Mouse (Mus musculus): Measurements from ENCODE around the gene Hdac9. TPM values are rescaled to one million over a fixed set of nuclear protein-coding genes. Genes with fewer than 3 reads are reported as not detected.
A peak's percentile ranks its signal among the peaks of the same experiment; 100 is the strongest.

Hdac9 gene
- total RNA-seq, 2 experiments from 2014 or later = 11.8 to 25.2 TPM

- DNase-seq = no peak
- intact Hi-C loops (cut with DNase I) = loop anchor here (5.0 kb wide), 1 partner anchor 230 kb away; no protein-coding TSS in a partner anchor
These were observed 485.1 kb downstream of the Hdac9 start for GRCm38 (mm10) chr12:34431832-34432231.

- no peak for DNase-seq
- intact Hi-C loops (cut with DNase I) = no loop called here
These were observed 491.4 kb downstream of the Hdac9 start for GRCm38 (mm10) chr12:34425468-34425867.

GRCm38 (mm10) chr12:34408139-34408538, 508.8 kb downstream of the Hdac9 start:
- DNase-seq = no peak
- intact Hi-C loops (cut with DNase I) = no loop called here

GRCm38 (mm10) chr12:34407143-34407542, 509.8 kb downstream of the Hdac9 start:
- intact Hi-C loops (cut with DNase I) = no loop called here
- DNase-seq = no peak

- DNase-seq = no peak
- intact Hi-C loops (cut with DNase I) = no loop called here
These were observed 514.8 kb downstream of the Hdac9 start for GRCm38 (mm10) chr12:34402065-34402464.

GRCm38 (mm10) chr12:34398611-34399010, 518.3 kb downstream of the Hdac9 start:
- intact Hi-C loops (cut with DNase I) = no loop called here
- DNase-seq = no peak

GRCm38 (mm10) chr12:34394342-34394741, 522.6 kb downstream of the Hdac9 start:
- intact Hi-C loops (cut with DNase I) = no loop called here
- DNase-seq = peak; percentile 11 to 12

- intact Hi-C loops (cut with DNase I) = no loop called here
- no peak for DNase-seq
These were observed 537.2 kb downstream of the Hdac9 start for GRCm38 (mm10) chr12:34379681-34380080.

GRCm38 (mm10) chr12:34378637-34379036, 538.3 kb downstream of the Hdac9 start:
- DNase-seq = no peak
- intact Hi-C loops (cut with DNase I) = no loop called here

- intact Hi-C loops (cut with DNase I) = no loop called here
- no peak for DNase-seq
These were observed 565.0 kb downstream of the Hdac9 start for GRCm38 (mm10) chr12:34351906-34352305.

- no peak for DNase-seq
- intact Hi-C loops (cut with DNase I) = no loop called here
These were observed 569.4 kb downstream of the Hdac9 start for GRCm38 (mm10) chr12:34347529-34347928.

- DNase-seq = no peak
- intact Hi-C loops (cut with DNase I) = no loop called here
These were observed 574.1 kb downstream of the Hdac9 start for GRCm38 (mm10) chr12:34342761-34343160.

GRCm38 (mm10) chr12:34338886-34339285, 578.0 kb downstream of the Hdac9 start:
- no peak for DNase-seq
- intact Hi-C loops (cut with DNase I) = no loop called here

- no peak for DNase-seq
- intact Hi-C loops (cut with DNase I) = no loop called here
These were observed 582.3 kb downstream of the Hdac9 start for GRCm38 (mm10) chr12:34334455-34335084.

- DNase-seq = no peak
- intact Hi-C loops (cut with DNase I) = no loop called here
These were observed 584.0 kb downstream of the Hdac9 start for GRCm38 (mm10) chr12:34332884-34333283.

- DNase-seq = no peak
- intact Hi-C loops (cut with DNase I) = no loop called here
These were observed 589.8 kb downstream of the Hdac9 start for GRCm38 (mm10) chr12:34327111-34327510.

GRCm38 (mm10) chr12:34312113-34312719, 604.7 kb downstream of the Hdac9 start:
- DNase-seq = no peak
- intact Hi-C loops (cut with DNase I) = no loop called here

GRCm38 (mm10) chr12:34305453-34305852, 611.4 kb downstream of the Hdac9 start:
- no peak for DNase-seq
- intact Hi-C loops (cut with DNase I) = no loop called here

GRCm38 (mm10) chr12:34292346-34292745, 624.5 kb downstream of the Hdac9 start:
- intact Hi-C loops (cut with DNase I) = no loop called here
- DNase-seq = no peak

- intact Hi-C loops (cut with DNase I) = no loop called here
- DNase-seq = peak; percentile 5 to 9
These were observed 629.7 kb downstream of the Hdac9 start for GRCm38 (mm10) chr12:34287218-34287617.

GRCm38 (mm10) chr12:34284888-34285287, 632.0 kb downstream of the Hdac9 start:
- intact Hi-C loops (cut with DNase I) = no loop called here
- no peak for DNase-seq

- intact Hi-C loops (cut with DNase I) = no loop called here
These were observed 632.5 kb downstream of the Hdac9 start for GRCm38 (mm10) chr12:34284396-34284795.

GRCm38 (mm10) chr12:34278822-34279221, 638.1 kb downstream of the Hdac9 start:
- intact Hi-C loops (cut with DNase I) = no loop called here
- no peak for DNase-seq

More at GRCm38 (mm10) chr12:34284396-34284795, 632.5 kb downstream of the Hdac9 start:
- no peak for DNase-seq

Data from heart, postnatal 10 days (tissue).